Mouse (Mus musculus): ENCODE data around the gene Esr1.

DNA sequence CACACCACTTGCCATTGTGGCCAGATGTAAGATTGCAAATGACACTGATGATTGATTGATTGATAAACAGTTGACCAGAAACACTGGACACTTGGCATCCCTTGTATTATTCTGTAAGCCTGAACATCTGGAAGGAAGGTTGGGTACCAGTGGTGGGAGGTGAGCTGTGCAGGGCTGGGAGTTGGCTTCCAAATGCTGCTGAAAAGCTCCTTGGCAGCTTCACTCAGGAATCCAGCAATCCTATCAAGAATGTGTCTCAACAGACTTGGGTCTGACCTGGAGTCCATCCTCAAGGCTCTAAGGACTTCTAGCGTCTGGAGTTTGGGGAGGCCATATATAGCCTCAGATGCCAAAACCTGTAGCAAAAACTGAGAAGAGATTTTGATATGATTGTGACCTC, 403.6 kb downstream of the Esr1 start:
- no peak for TF ChIP-seq POLR2A (IDR thresholded peaks at IDR 0.05; ENCODE audit: extremely low read depth, insufficient read depth, low read length)
- TF ChIP-seq CTCF (IDR thresholded peaks at IDR 0.05; ENCODE audit: low read depth, low read length): no peak
